Mouse (Mus musculus) thymus, adult 2 months (tissue): Measurements from ENCODE around the gene Snapc5. TPM values are rescaled to one million over a fixed set of nuclear protein-coding genes. Genes with fewer than 3 reads are reported as not detected.
"Not testable (repeated sequence)": the region's sequence is repeated elsewhere in the genome, so short reads cannot be mapped to it uniquely, and the experiment has no call there.

Experiments
- DNase-seq: peaks from one replicate; pipeline ENCODE4 v3.0.0; 2021
- H3K27ac ChIP-seq: fragments of 200-500 bp; 2 replicates; pipeline ENCODE4 v1.5.1; 2012; ENCODE audit warnings: low read length, control low read depth; ENCODE audit not compliant: control insufficient read depth, insufficient read depth
- H3K27me3 ChIP-seq: fragments of 200-500 bp; 2 replicates; pipeline ENCODE4 v1.6.1; 2012; ENCODE audit warnings: mild to moderate bottlenecking, low read length, moderate library complexity, mixed read lengths; ENCODE audit not compliant: control insufficient read depth, insufficient read depth
- H3K36me3 ChIP-seq: fragments of 200-500 bp; 2 replicates; pipeline ENCODE4 v1.6.1; 2012; ENCODE audit warnings: mild to moderate bottlenecking, low read length, moderate library complexity; ENCODE audit not compliant: control insufficient read depth, insufficient read depth
- H3K4me1 ChIP-seq: fragments of 200-500 bp; replicated peaks from 2 replicates; pipeline ENCODE4 v1.6.1; 2012; ENCODE audit warnings: low read length; ENCODE audit not compliant: control insufficient read depth, insufficient read depth
- H3K4me3 ChIP-seq: fragments of 200-500 bp; 2 replicates; pipeline ENCODE4 v1.5.1; 2012; ENCODE audit warnings: mild to moderate bottlenecking, low read length, control low read depth, moderate library complexity; ENCODE audit not compliant: control insufficient read depth, insufficient read depth
- CTCF ChIP-seq: fragments of 200-500 bp; IDR thresholded peaks from 2 replicates; pipeline ENCODE4 v1.5.1; 2012; ENCODE audit warnings: mild to moderate bottlenecking, control low read depth, low read length, moderate library complexity, borderline replicate concordance; ENCODE audit not compliant: control insufficient read depth, poor library complexity, insufficient read depth; ENCODE audit errors: extremely low read depth
- POLR2A ChIP-seq: fragments of 200-500 bp; IDR thresholded peaks from 2 replicates; pipeline ENCODE4 v1.6.1; 2012; ENCODE audit warnings: mild to moderate bottlenecking, low read length, control low read depth, moderate library complexity; ENCODE audit not compliant: control insufficient read depth, poor library complexity, insufficient read depth; ENCODE audit errors: extremely low read depth
- whole genome bisulfite sequencing: fragments of 180-500 bp; shearing (Covaris S2); methylation state at CpG from one replicate; pipeline ENCODE4 v1.1.7; 2018; 5-methylcytosine and 5-hydroxymethylcytosine counted together
- polyA plus RNA-seq: library from polyadenylated mRNA; depleted of rRNA; stranded (reverse); fragments of >200 nt; gene quantifications from 2 replicates; pipeline ENCODE4 v1.2.3, GENCODE M21; 2012; rRNA removed

Snapc5 gene
- polyA plus RNA-seq = 9.2 and 9.6 TPM in 2 replicates

- Histone ChIP-seq H3K4me3 (peak within 1 kb of the TSS; percentile 93), H3K27ac (peak within 1 kb of the TSS; percentile 72; the same call in 1 of the 2 replicates), H3K27me3 (no peaks in the 10 kb centered on the region), H3K36me3 (peaks cover 50% of the 10 kb centered on the region), H3K4me1 (peaks cover 3% of the 10 kb centered on the region)
- peak; percentile 88 for DNase-seq
- TF ChIP-seq POLR2A (peak; percentile 78), CTCF (peak; percentile 72; the same call in 1 of the 2 replicates)
- under 1% methylated on average over 35 of the region's 35 CpGs for WGBS
Observed at GRCm38 (mm10) chr9:64178974-64179646, at the start of gene Snapc5. Gene Snapc5 (plus strand): TSS chr9:64179274.

GRCm38 (mm10) chr9:64131623-64132022 is 47.5 kb upstream of the Snapc5 start:
- no peaks in the 10 kb centered on the region for H3K27me3 ChIP-seq
- whole genome bisulfite sequencing = 95% methylated on average over 6 of the region's 6 CpGs
- no peaks in the 10 kb centered on the region for H3K36me3 ChIP-seq
- no peaks in the 10 kb centered on the region for H3K4me1 ChIP-seq
- no peak overlapping the region for H3K4me3 ChIP-seq
- H3K27ac ChIP-seq = no peak overlapping the region
- no peak for DNase-seq
- TF ChIP-seq CTCF (no peak), POLR2A (no peak)

GRCm38 (mm10) chr9:64138896-64139295 is 40.2 kb upstream of the Snapc5 start:
- DNase-seq = peak; percentile 45
- H3K36me3 ChIP-seq, H3K4me3 ChIP-seq: not testable (repeated sequence)

GRCm38 (mm10) chr9:64139879-64140278 is 39.2 kb upstream of the Snapc5 start:
- Histone ChIP-seq H3K27ac (no peak overlapping the region), H3K36me3 (0 out of 2 replicates have a peak, but pooled peaks cover 4% of the 10 kb centered on the region), H3K4me3 (no peak overlapping the region), H3K4me1 (no peaks in the 10 kb centered on the region), H3K27me3 (no peaks in the 10 kb centered on the region)
- TF ChIP-seq CTCF (no peak), POLR2A (no peak)
- DNase-seq = no peak
- WGBS = 63% methylated on average over 9 of the region's 9 CpGs

More at GRCm38 (mm10) chr9:64138896-64139295, 40.2 kb upstream of the Snapc5 start:
- H3K27ac ChIP-seq, H3K4me1 ChIP-seq, H3K27me3 ChIP-seq: not testable (repeated sequence)
- 10% methylated on average over 6 of the region's 6 CpGs for WGBS
- 0 out of 2 replicates have a peak, but pooled peaks have one; percentile 53 for TF ChIP-seq CTCF

GRCm38 (mm10) chr9:64156641-64157040 is 22.4 kb upstream of the Snapc5 start:
- WGBS = 96% methylated on average over 1 of the region's 1 CpGs
- H3K4me3 ChIP-seq = no peak overlapping the region

GRCm38 (mm10) chr9:64160471-64160870 is 18.6 kb upstream of the Snapc5 start:
- WGBS = 94% methylated on average over 5 of the region's 5 CpGs
- no peak for TF ChIP-seq POLR2A
- TF ChIP-seq CTCF = no peak
- H3K36me3 ChIP-seq = peaks cover 33% of the 10 kb centered on the region
- no peaks in the 10 kb centered on the region for H3K27me3 ChIP-seq
- no peaks in the 10 kb centered on the region for H3K4me1 ChIP-seq
- no peak overlapping the region for H3K27ac ChIP-seq
- no peak overlapping the region for H3K4me3 ChIP-seq
- no peak for DNase-seq

More at GRCm38 (mm10) chr9:64156641-64157040, 22.4 kb upstream of the Snapc5 start:
- Histone ChIP-seq H3K27me3 (no peaks in the 10 kb centered on the region), H3K27ac (no peak overlapping the region), H3K4me1 (no peaks in the 10 kb centered on the region), H3K36me3 (peaks cover 31% of the 10 kb centered on the region; the same call in 1 of the 2 replicates)
- no peak for DNase-seq
- TF ChIP-seq CTCF (no peak), POLR2A (no peak)

GRCm38 (mm10) chr9:64169967-64170366 is 9.1 kb upstream of the Snapc5 start:
- WGBS = 91% methylated on average over 3 of the region's 3 CpGs
- not testable (repeated sequence) for DNase-seq

More at GRCm38 (mm10) chr9:64169967-64170366, 9.1 kb upstream of the Snapc5 start:
- not testable (repeated sequence) for H3K4me3 ChIP-seq, H3K27ac ChIP-seq, H3K36me3 ChIP-seq, H3K27me3 ChIP-seq, H3K4me1 ChIP-seq
